Mouse (Mus musculus) neural tube, embryonic 14.5 days (tissue): Measurements from ENCODE around the gene Chil4. TPM values are rescaled to one million over a fixed set of nuclear protein-coding genes. Genes with fewer than 3 reads are reported as not detected.
"Not testable (repeated sequence)": the region's sequence is repeated elsewhere in the genome, so short reads cannot be mapped to it uniquely, and the experiment has no call there.

ENCODE experiments used
- ATAC-seq: fragments of 200-750 bp; cut with Nextera tagmentation; 2 replicates; pipeline ENCODE4 v1.8.0; 2017; ENCODE audit warnings: low read depth, mild to moderate bottlenecking, moderate TSS enrichment, moderate library complexity
- H3K27ac ChIP-seq: fragments of 300-500 bp; sonication (generic); 2 replicates; pipeline ENCODE4 v1.5.1; 2014; ENCODE audit warnings: low read depth, mild to moderate bottlenecking, control low read depth, low read length, moderate library complexity, mixed read lengths
- H3K27me3 ChIP-seq: fragments of 300-500 bp; sonication (generic); 2 replicates; pipeline ENCODE4 v1.6.1; 2014; ENCODE audit warnings: low read length; ENCODE audit not compliant: control insufficient read depth, insufficient read depth
- H3K36me3 ChIP-seq: fragments of 300-500 bp; sonication (generic); 2 replicates; pipeline ENCODE4 v1.6.1; 2014; ENCODE audit warnings: low read length, mixed read lengths; ENCODE audit not compliant: control insufficient read depth, insufficient read depth
- H3K4me1 ChIP-seq: fragments of 300-500 bp; sonication (generic); 2 replicates; pipeline ENCODE4 v1.6.1; 2014; ENCODE audit warnings: low read length; ENCODE audit not compliant: control insufficient read depth, insufficient read depth
- H3K4me2 ChIP-seq: fragments of 300-500 bp; sonication (generic); 2 replicates; pipeline ENCODE4 v1.6.1; 2014; ENCODE audit warnings: mild to moderate bottlenecking, low read depth, low read length, control low read depth
- H3K4me3 ChIP-seq: fragments of 300-500 bp; sonication (generic); 2 replicates; pipeline ENCODE4 v1.5.1; 2014; ENCODE audit warnings: low read depth, low read length, control low read depth, mixed read lengths
- H3K9ac ChIP-seq: fragments of 300-500 bp; sonication (generic); replicated peaks from 2 replicates; pipeline ENCODE4 v1.6.1; 2014; ENCODE audit warnings: low read depth, mild to moderate bottlenecking, control low read depth, low read length, mixed read lengths
- H3K9me3 ChIP-seq: fragments of 300-500 bp; sonication (generic); 2 replicates; pipeline ENCODE4 v1.6.1; 2016; ENCODE audit warnings: low read length; ENCODE audit not compliant: control insufficient read depth
- WGBS: fragments of 180-500 bp; shearing (Covaris S2); extraction: QIAGEN DNeasy Blood & Tissue Kit; methylation state at CpG from one replicate; pipeline ENCODE4 v1.1.7; 2014; 5-methylcytosine and 5-hydroxymethylcytosine counted together
- polyA plus RNA-seq: library from polyadenylated mRNA; unstranded; fragments of >200 nt; fragmentation: Nextera tagmentation; extraction: Ambion mirVana; gene quantifications from 2 replicates; pipeline ENCODE4 v1.2.1, GENCODE M21; 2014

Chil4 gene
- polyA plus RNA-seq, result not detected in 2 replicates

- no peak within 1 kb of the TSS for H3K4me2 ChIP-seq
- H3K4me3 ChIP-seq, result no peak within 1 kb of the TSS
- 93% methylated on average over 2 of the region's 2 CpGs for WGBS
- no peaks in the 10 kb centered on the region for H3K4me1 ChIP-seq
- no peak for ATAC-seq
- H3K9ac ChIP-seq, result no peak within 1 kb of the TSS
- no peaks in the 10 kb centered on the region for H3K36me3 ChIP-seq
- H3K27ac ChIP-seq, result no peak within 1 kb of the TSS
- H3K27me3 ChIP-seq, result no peaks in the 10 kb centered on the region
- H3K9me3 ChIP-seq, result no peaks in the 10 kb centered on the region
Observed at GRCm38 (mm10) chr3:106219407-106219806, at the start of gene Chil4. Gene Chil4 (minus strand): TSS chr3:106219507.

GRCm38 (mm10) chr3:106265854-106266253 lies 46.5 kb upstream of the Chil4 start:
- Histone ChIP-seq H3K4me3 (no peak overlapping the region), H3K9ac (no peak overlapping the region), H3K9me3 (no peaks in the 10 kb centered on the region), H3K4me1 (no peaks in the 10 kb centered on the region), H3K36me3 (no peaks in the 10 kb centered on the region), H3K27ac (no peak overlapping the region), H3K27me3 (no peaks in the 10 kb centered on the region), H3K4me2 (no peak overlapping the region)
- ATAC-seq, result no peak
- WGBS, result 80% methylated on average over 2 of the region's 2 CpGs

- no peak for ATAC-seq
- Histone ChIP-seq H3K4me3 (no peak overlapping the region), H3K4me1 (no peaks in the 10 kb centered on the region), H3K9ac (no peak overlapping the region), H3K4me2 (no peak overlapping the region), H3K9me3 (no peaks in the 10 kb centered on the region), H3K27ac (no peak overlapping the region), H3K36me3 (no peaks in the 10 kb centered on the region), H3K27me3 (no peaks in the 10 kb centered on the region)
Observed at GRCm38 (mm10) chr3:106264854-106265253, 45.5 kb upstream of the Chil4 start.

- not testable (repeated sequence) for ATAC-seq, H3K27me3 ChIP-seq, H3K4me2 ChIP-seq, H3K9ac ChIP-seq, H3K4me3 ChIP-seq, H3K27ac ChIP-seq, H3K4me1 ChIP-seq, H3K9me3 ChIP-seq, H3K36me3 ChIP-seq
- WGBS, result 91% methylated on average over 11 of the region's 11 CpGs
Observed at GRCm38 (mm10) chr3:106257076-106257475, 37.8 kb upstream of the Chil4 start.

GRCm38 (mm10) chr3:106252719-106253118 lies 33.4 kb upstream of the Chil4 start:
- no peaks in the 10 kb centered on the region for H3K27me3 ChIP-seq
- no peak overlapping the region for H3K4me2 ChIP-seq
- H3K9ac ChIP-seq, result no peak overlapping the region
- H3K9me3 ChIP-seq, result peaks cover 9% of the 10 kb centered on the region; the same call in 1 of the 2 replicates
- H3K27ac ChIP-seq, result no peak overlapping the region
- no peaks in the 10 kb centered on the region for H3K36me3 ChIP-seq
- 89% methylated on average over 6 of the region's 6 CpGs for WGBS
- H3K4me1 ChIP-seq, result no peaks in the 10 kb centered on the region
- no peak for ATAC-seq
- H3K4me3 ChIP-seq, result no peak overlapping the region

- H3K36me3 ChIP-seq, H3K9ac ChIP-seq, H3K4me2 ChIP-seq, ATAC-seq, H3K4me3 ChIP-seq, H3K9me3 ChIP-seq, H3K27me3 ChIP-seq, H3K4me1 ChIP-seq, H3K27ac ChIP-seq: not testable (repeated sequence)
- WGBS, result 47% methylated on average over 5 of the region's 5 CpGs
Observed at GRCm38 (mm10) chr3:106250763-106251399, 31.6 kb upstream of the Chil4 start.

GRCm38 (mm10) chr3:106247369-106247768 lies 28.1 kb upstream of the Chil4 start:
- not testable (repeated sequence) for H3K36me3 ChIP-seq, H3K4me3 ChIP-seq, H3K9me3 ChIP-seq, ATAC-seq, H3K4me2 ChIP-seq, H3K9ac ChIP-seq, H3K4me1 ChIP-seq, H3K27ac ChIP-seq, H3K27me3 ChIP-seq
- WGBS, result 87% methylated on average over 9 of the region's 9 CpGs

- not testable (repeated sequence) for H3K4me3 ChIP-seq, H3K4me1 ChIP-seq, H3K36me3 ChIP-seq, ATAC-seq, H3K27ac ChIP-seq, H3K27me3 ChIP-seq, H3K9me3 ChIP-seq, H3K4me2 ChIP-seq, H3K9ac ChIP-seq
- WGBS, result 96% methylated on average over 1 of the region's 1 CpGs
Observed at GRCm38 (mm10) chr3:106240210-106240609, 20.9 kb upstream of the Chil4 start.

GRCm38 (mm10) chr3:106239196-106239791 lies 20.0 kb upstream of the Chil4 start:
- 94% methylated on average over 5 of the region's 5 CpGs for WGBS
- Histone ChIP-seq H3K36me3 (no peaks in the 10 kb centered on the region), H3K27ac (no peak overlapping the region), H3K9ac (no peak overlapping the region), H3K4me1 (no peaks in the 10 kb centered on the region), H3K4me3 (no peak overlapping the region), H3K27me3 (no peaks in the 10 kb centered on the region), H3K4me2 (no peak overlapping the region), H3K9me3 (0 out of 2 replicates have a peak, but pooled peaks cover 9% of the 10 kb centered on the region)
- ATAC-seq, result no peak
